Mouse (Mus musculus) B cell, adult 67 days (primary cell): ENCODE results near the gene Cggbp1. TPM values are rescaled to one million over a fixed set of nuclear protein-coding genes. Genes with fewer than 3 reads are reported as not detected.

Experiments used
- total RNA-seq, 2 experiments: library from RNA; stranded (reverse); gene quantifications; 4 replicates each; pipeline ENCODE4 v1.2.4; 2023

The Cggbp1 gene
- 100 to 1,000 TPM; 111 to 116 TPM for total RNA-seq

DNA sequence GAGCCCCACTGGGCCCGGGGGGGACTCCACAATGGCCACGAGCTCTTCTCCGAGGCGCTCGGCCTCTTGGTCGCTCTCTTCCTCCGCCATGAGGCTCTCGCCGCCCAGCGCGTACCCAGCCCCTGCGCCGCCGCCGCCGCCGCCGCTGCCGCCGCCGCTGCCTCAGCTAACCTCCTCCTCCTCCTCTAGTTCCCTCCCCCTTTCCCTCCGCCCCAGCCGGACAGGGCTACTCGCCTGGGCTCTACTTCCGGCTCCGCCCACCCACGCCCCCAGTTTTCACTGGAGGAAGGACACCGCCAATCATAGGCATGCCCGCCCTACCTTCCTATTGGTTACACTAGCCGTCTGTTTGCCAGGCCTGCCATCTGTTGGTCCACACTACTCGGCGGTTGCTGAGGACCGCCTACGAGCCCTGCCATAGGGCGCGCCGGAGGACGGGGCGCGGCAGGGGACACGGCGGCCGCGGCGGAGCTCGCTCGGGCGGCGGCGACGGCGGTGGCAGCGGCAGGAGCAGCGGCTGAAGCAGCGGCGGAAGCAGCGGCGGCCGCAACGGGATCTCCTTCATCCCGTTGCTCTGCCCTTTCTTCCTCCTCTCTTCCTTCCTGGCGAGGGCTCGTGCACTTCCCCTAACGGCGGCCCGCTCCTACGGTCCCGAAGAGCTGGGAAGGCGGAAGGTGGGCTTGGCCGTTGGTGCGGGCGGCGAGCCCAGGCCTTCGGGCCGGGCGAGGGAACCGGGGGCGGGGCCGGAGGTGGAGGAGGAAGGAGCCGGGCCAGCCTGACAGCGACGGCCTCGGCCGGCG, at the start of gene Cggbp1, which contains the start of gene Zfp654:
Gene Cggbp1, plus strand, starts transcription at position 434 of the 800 bp plus-strand sequence.
Gene Zfp654, minus strand, starts transcription at position 90 of the 800 bp plus-strand sequence.

Other genes starting within 250 kb of the Cggbp1 start
- gene Csnka2ip, start 249.6 kb upstream of the Cggbp1 start, total RNA-seq, result not detected
- 10 to 100 TPM; 26.7 to 29.6 TPM for gene 4930453N24Rik, start 80.8 kb upstream of the Cggbp1 start, total RNA-seq
- gene Zfp654, start 344 bp upstream of the Cggbp1 start, total RNA-seq, result 10 to 100 TPM; 17.1 to 17.2 TPM